Mouse (Mus musculus): Measurements from ENCODE around the gene Gstm1. TPM values are rescaled to one million over a fixed set of nuclear protein-coding genes. Genes with fewer than 3 reads are reported as not detected.
"Not testable (repeated sequence)": the region's sequence is repeated elsewhere in the genome, so short reads cannot be mapped to it uniquely, and the experiment has no call there.

Gene Gstm1
- polyA plus RNA-seq, 1 experiment from 2014 or later: 73.6 TPM

DNA sequence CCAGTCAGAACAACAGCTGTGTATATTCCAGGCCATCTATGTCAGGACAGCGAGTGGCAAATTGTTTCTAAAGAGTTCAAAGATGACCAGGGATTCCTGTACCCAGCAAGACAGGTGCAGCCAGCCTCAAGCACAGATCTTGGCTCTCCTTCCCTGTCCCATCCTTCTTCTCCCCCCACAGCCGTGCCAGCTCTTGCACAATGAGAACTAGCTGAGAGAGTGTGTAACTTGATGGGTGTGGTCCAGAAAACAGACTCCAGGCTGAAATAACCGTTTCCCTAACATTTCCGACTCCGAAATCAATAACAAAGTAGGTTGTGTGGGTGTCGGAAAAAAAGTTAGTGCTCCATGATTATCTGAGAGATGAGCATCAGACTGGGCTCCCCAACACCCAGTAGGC lies 4.9 kb upstream of the Gstm1 start:
- Histone ChIP-seq H3K36me3 (ENCODE audit: control insufficient read depth, insufficient read depth, low read length) (no peaks in the 10 kb centered on the region), H3K9ac (ENCODE audit: low read depth, low read length) (no peak overlapping the region), H3K27me3 (ENCODE audit: control insufficient read depth, insufficient read depth, low read length) (no peaks in the 10 kb centered on the region), H3K9me3 (ENCODE audit: control insufficient read depth, low read length) (no peaks in the 10 kb centered on the region), H3K4me2 (replicated peaks; ENCODE audit: low read depth, low read length) (no peak overlapping the region), H3K4me3 (ENCODE audit: low read length) (no peak overlapping the region), H3K4me1 (ENCODE audit: control insufficient read depth, insufficient read depth, low read length) (no peaks in the 10 kb centered on the region), H3K27ac (ENCODE audit: low read depth, low read length) (no peak overlapping the region)
- 79% methylated on average over 6 of the region's 6 CpGs for WGBS
- no peak for ATAC-seq (ENCODE audit: low FRiP score, low TSS enrichment)

DNA sequence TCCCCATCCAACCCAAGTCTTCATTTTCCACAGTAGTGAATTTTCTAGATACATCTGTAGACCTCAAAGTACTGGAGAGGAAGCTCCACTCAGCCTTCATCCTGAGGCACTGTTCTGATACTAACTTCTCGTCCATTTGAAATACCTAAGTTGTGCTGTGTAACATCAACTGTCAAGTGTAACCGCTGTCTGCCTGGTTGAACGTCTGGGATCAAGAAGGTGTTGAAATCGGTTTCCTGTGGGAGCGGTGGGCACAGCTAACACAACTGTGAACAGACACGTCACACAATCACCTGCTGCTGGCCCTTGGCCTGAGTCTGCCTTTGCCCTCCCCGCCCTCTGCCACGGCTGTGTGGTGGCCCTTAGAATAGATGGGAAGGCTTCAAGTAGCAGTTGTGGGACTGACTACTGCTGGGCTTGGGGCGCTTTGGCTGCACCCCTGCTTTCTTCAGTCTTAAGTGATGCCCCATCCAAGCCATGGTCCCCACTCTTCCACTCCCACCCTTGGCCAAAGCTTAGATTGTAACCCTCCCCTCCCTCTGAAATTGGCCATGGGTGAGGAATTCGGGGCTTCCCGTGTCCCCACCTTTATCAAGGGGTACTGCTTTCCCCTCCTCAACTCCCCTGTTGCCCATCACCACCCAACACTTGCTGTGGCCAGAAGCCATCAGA lies 2.7 kb upstream of the Gstm1 start:
- not testable (repeated sequence) for H3K4me2 ChIP-seq (replicated peaks; ENCODE audit: low read depth, low read length); ATAC-seq (ENCODE audit: low FRiP score, low TSS enrichment); H3K9me3 ChIP-seq (ENCODE audit: control insufficient read depth, low read length); H3K9ac ChIP-seq (ENCODE audit: low read depth, low read length); H3K4me3 ChIP-seq (ENCODE audit: low read length); H3K4me1 ChIP-seq (ENCODE audit: control insufficient read depth, insufficient read depth, low read length); H3K27me3 ChIP-seq (ENCODE audit: control insufficient read depth, insufficient read depth, low read length); H3K36me3 ChIP-seq (ENCODE audit: control insufficient read depth, insufficient read depth, low read length); H3K27ac ChIP-seq (ENCODE audit: low read depth, low read length)
- WGBS: 79% methylated on average over 11 of the region's 11 CpGs

DNA sequence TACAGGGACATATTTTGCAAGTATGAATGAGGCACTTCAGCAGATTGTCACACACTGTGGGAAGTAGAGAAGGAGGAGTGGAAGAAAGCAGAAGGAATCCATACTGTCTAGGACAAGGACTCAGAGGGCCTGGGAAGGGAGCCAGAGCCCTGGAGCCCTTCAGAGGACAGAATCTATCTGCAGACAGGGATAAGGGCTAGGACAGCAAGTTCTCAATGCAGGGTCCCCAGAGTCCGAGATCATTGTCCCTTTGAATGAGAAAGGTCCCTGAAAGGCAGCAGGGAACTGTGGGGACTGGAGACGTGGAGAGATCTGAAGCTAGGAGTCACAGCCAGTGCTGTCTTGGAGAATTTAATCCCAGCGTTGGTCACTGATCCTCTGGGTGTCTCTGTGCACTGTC lies 1.5 kb upstream of the Gstm1 start:
- not testable (repeated sequence) for H3K9me3 ChIP-seq (ENCODE audit: control insufficient read depth, low read length); H3K9ac ChIP-seq (ENCODE audit: low read depth, low read length); H3K4me2 ChIP-seq (replicated peaks; ENCODE audit: low read depth, low read length); H3K36me3 ChIP-seq (ENCODE audit: control insufficient read depth, insufficient read depth, low read length); H3K4me3 ChIP-seq (ENCODE audit: low read length); H3K27me3 ChIP-seq (ENCODE audit: control insufficient read depth, insufficient read depth, low read length); H3K27ac ChIP-seq (ENCODE audit: low read depth, low read length); H3K4me1 ChIP-seq (ENCODE audit: control insufficient read depth, insufficient read depth, low read length); ATAC-seq (ENCODE audit: low FRiP score, low TSS enrichment)
- 84% methylated on average over 3 of the region's 3 CpGs for WGBS

DNA sequence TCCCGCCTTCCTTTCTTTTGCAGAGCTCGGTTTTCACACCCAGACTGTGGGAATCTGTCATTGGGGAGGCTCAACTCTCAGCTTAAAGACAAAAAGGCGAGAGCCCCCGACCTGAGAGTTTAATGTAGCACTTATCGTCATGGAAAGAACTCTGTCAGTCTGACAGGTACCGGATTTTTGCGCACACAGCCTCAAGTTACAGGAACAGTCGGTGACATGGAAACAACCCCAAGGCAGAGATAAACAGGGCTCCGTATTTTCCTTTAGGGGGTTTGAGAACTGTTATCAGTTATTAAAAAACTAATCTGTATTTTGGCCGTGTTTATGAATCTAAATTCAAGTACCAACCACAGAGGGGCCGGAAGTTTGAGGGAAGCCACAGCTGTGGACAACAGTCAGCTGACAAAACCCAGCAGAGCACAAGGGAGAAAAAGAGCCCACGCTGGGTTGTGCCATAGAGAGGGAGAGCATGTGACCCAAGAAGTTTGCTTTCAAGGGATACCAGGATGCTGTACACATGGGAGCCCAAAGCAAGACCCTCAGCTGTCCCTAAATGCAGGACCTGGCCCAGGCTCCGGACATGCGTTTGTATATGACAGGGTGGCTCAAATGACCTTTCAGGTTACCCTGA lies 532 bp upstream of the Gstm1 start:
- Histone ChIP-seq H3K27me3 (ENCODE audit: control insufficient read depth, insufficient read depth, low read length) (no peaks in the 10 kb centered on the region), H3K36me3 (ENCODE audit: control insufficient read depth, insufficient read depth, low read length) (no peaks in the 10 kb centered on the region), H3K4me1 (ENCODE audit: control insufficient read depth, insufficient read depth, low read length) (0 out of 2 replicates have a peak, but pooled peaks cover 2% of the 10 kb centered on the region), H3K4me2 (replicated peaks; ENCODE audit: low read depth, low read length) (peak overlapping the region; percentile 60), H3K9ac (ENCODE audit: low read depth, low read length) (peak overlapping the region; percentile 46), H3K9me3 (ENCODE audit: control insufficient read depth, low read length) (no peaks in the 10 kb centered on the region), H3K4me3 (ENCODE audit: low read length) (peak overlapping the region; percentile 12), H3K27ac (ENCODE audit: low read depth, low read length) (no peak overlapping the region)
- ATAC-seq (ENCODE audit: low FRiP score, low TSS enrichment): no peak
- WGBS: 25% methylated on average over 14 of the region's 14 CpGs

DNA sequence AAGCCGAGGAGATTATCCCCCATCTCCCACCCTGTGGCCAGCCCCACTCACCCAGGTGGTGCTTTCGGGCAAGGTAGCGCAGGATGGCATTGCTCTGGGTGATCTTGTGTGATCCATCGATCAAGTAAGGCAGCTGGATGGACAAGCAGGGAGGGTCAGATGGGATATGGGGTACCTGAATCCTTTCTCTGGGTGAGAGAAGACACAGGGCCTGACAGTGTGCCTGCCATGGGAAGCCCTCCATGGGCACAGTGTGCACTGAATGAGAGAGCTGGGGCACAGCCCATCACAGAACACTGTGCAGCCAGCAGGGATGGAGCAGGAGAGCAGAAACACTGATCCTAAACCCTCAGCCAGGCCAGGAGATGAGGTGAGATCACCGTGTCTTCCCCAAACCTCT lies 1.3 kb downstream of the Gstm1 start:
- ATAC-seq (ENCODE audit: low FRiP score, low TSS enrichment); H3K36me3 ChIP-seq (ENCODE audit: control insufficient read depth, insufficient read depth, low read length); H3K4me1 ChIP-seq (ENCODE audit: control insufficient read depth, insufficient read depth, low read length); H3K27me3 ChIP-seq (ENCODE audit: control insufficient read depth, insufficient read depth, low read length); H3K9ac ChIP-seq (ENCODE audit: low read depth, low read length); H3K4me2 ChIP-seq (replicated peaks; ENCODE audit: low read depth, low read length); H3K27ac ChIP-seq (ENCODE audit: low read depth, low read length); H3K4me3 ChIP-seq (ENCODE audit: low read length); H3K9me3 ChIP-seq (ENCODE audit: control insufficient read depth, low read length): not testable (repeated sequence)
- WGBS: 83% methylated on average over 5 of the region's 5 CpGs

DNA sequence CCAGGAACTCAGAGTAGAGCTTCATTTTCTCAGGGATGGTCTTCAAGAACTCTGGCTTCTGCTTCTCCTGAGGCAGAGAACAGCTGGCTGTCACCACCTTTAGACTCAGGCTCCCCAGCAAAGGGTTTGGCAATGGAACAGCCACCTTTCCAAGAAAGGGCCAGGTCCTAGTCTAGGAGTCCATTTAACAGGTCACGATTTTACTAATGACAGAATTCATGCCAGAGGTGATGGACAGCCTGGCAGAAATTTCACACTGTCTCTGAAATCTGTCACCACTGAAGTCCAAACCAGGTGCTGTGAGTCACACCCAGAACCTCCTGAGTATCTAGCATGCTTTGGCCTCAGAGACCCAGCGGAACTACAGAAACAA lies 2.8 kb downstream of the Gstm1 start:
- 0 out of 2 replicates have a peak, but pooled peaks cover 4% of the 10 kb centered on the region for H3K4me1 ChIP-seq (ENCODE audit: control insufficient read depth, insufficient read depth, low read length)
- H3K27me3 ChIP-seq (ENCODE audit: control insufficient read depth, insufficient read depth, low read length): no peaks in the 10 kb centered on the region
- no peak for ATAC-seq (ENCODE audit: low FRiP score, low TSS enrichment)
- H3K9me3 ChIP-seq (ENCODE audit: control insufficient read depth, low read length): no peaks in the 10 kb centered on the region
- no peak overlapping the region for H3K9ac ChIP-seq (ENCODE audit: low read depth, low read length)
- 84% methylated on average over 2 of the region's 2 CpGs for WGBS
- H3K27ac ChIP-seq (ENCODE audit: low read depth, low read length): no peak overlapping the region
- no peak overlapping the region for H3K4me2 ChIP-seq (replicated peaks; ENCODE audit: low read depth, low read length)
- no peak overlapping the region for H3K4me3 ChIP-seq (ENCODE audit: low read length)
- no peaks in the 10 kb centered on the region for H3K36me3 ChIP-seq (ENCODE audit: control insufficient read depth, insufficient read depth, low read length)

DNA sequence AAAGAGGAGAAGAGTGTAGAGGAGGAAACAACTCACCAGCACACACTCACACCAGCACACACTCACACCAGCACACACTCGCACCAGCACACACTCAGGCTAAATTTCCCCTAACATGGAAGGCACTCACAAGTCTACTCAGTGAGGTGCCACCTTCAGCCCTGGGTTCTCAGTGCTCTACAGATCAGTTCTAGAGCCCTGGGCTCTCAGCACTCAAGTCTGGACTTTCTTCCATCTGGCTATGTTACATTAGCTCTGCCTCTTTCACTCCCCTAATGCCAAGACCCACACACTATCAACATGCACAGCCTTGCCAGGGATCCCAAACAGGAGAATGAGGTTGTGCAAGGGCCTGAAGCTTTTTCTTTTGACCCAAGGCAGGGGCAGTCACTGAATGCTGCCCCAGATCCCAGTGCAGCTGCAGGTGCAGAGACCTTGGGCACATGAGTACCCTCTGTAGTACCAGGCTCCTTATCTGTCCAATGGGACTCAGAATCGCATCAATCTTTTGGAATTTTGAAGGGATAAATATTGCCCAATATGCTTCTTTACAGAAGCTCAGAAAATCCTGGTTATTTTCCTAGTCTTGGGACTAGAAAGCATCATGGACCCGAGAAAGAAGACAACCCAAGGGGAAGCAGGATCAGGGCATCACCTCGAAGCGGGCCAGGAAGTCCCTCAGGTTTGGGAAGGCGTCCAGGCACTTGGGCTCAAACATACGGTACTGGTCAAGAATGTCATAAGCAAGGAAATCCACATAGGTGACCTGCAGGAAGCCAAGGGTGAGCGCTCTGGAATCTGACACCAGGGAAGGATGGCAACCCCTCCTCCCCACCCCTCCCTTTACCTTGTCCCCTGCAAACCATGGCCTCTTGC lies 3.4 kb downstream of the Gstm1 start:
- no peak for ATAC-seq (ENCODE audit: low FRiP score, low TSS enrichment)
- H3K27me3 ChIP-seq (ENCODE audit: control insufficient read depth, insufficient read depth, low read length): no peaks in the 10 kb centered on the region
- H3K36me3 ChIP-seq (ENCODE audit: control insufficient read depth, insufficient read depth, low read length): no peaks in the 10 kb centered on the region

DNA sequence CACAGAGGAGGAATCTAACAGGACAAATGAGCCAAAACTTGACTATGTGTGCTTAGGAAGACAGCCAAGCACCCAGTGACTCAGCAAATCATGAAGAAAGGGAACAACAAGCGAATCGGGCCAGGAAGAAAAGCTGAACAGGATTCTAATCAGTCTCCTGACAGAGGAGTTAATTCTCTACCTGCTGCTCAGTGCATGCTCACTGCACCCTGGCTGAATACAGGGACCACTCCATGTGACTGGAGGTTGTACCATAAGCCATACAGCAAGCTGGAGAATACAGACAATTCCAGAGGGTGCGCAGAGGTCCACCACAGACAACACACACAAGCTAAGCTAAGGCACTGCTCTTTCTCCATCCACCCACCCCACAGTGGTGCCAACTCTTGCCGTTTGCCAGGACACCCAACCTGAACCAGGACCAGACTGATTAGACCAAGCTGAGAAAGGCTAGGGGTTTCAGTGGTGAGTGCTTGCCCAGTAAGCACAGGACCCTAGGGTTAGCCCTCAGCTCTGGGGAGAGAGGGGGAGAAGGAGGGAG lies 4.4 kb downstream of the Gstm1 start:
- H3K4me3 ChIP-seq (ENCODE audit: low read length): no peak overlapping the region
- H3K9me3 ChIP-seq (ENCODE audit: control insufficient read depth, low read length): no peaks in the 10 kb centered on the region
- ATAC-seq (ENCODE audit: low FRiP score, low TSS enrichment): no peak
- H3K9ac ChIP-seq (ENCODE audit: low read depth, low read length): no peak overlapping the region
- H3K4me1 ChIP-seq (ENCODE audit: control insufficient read depth, insufficient read depth, low read length): 0 out of 2 replicates have a peak, but pooled peaks cover 4% of the 10 kb centered on the region
- H3K27ac ChIP-seq (ENCODE audit: low read depth, low read length): no peak overlapping the region
- no peaks in the 10 kb centered on the region for H3K27me3 ChIP-seq (ENCODE audit: control insufficient read depth, insufficient read depth, low read length)
- WGBS: 83% methylated on average over 4 of the region's 4 CpGs
- no peaks in the 10 kb centered on the region for H3K36me3 ChIP-seq (ENCODE audit: control insufficient read depth, insufficient read depth, low read length)
- no peak overlapping the region for H3K4me2 ChIP-seq (replicated peaks; ENCODE audit: low read depth, low read length)

More for the DNA sequence above, 3.4 kb downstream of the Gstm1 start:
- 59% methylated on average over 8 of the region's 8 CpGs for WGBS
- Histone ChIP-seq H3K4me2 (replicated peaks; ENCODE audit: low read depth, low read length) (no peak overlapping the region), H3K9me3 (ENCODE audit: control insufficient read depth, low read length) (no peaks in the 10 kb centered on the region), H3K4me3 (ENCODE audit: low read length) (no peak overlapping the region), H3K27ac (ENCODE audit: low read depth, low read length) (no peak overlapping the region), H3K4me1 (ENCODE audit: control insufficient read depth, insufficient read depth, low read length) (0 out of 2 replicates have a peak, but pooled peaks cover 4% of the 10 kb centered on the region), H3K9ac (ENCODE audit: low read depth, low read length) (no peak overlapping the region)
